Mouse (Mus musculus) intestine, embryonic 14.5 days (tissue): ENCODE measurements around the gene Gm26657. TPM values are rescaled to one million over a fixed set of nuclear protein-coding genes. Genes with fewer than 3 reads are reported as not detected.

Experiments
- ATAC-seq: fragments of 200-750 bp; cut with Nextera tagmentation; replicated peaks from 2 replicates; pipeline ENCODE4 v1.8.0; 2017; ENCODE audit warnings: low read depth, moderate number of reproducible peaks, moderate TSS enrichment, moderate library complexity; ENCODE audit not compliant: low FRiP score, low TSS enrichment
- DNase-seq: peaks from one replicate; pipeline ENCODE4 v3.0.0-alpha.2; 2018; ENCODE audit warnings: low spot score
- H3K27ac ChIP-seq: fragments of 300-500 bp; sonication (generic); 2 replicates; pipeline ENCODE4 v1.5.1; 2014; ENCODE audit warnings: low read depth, mild to moderate bottlenecking, control low read depth
- H3K27me3 ChIP-seq: fragments of 300-500 bp; sonication (generic); replicated peaks from 2 replicates; pipeline ENCODE4 v1.6.1; 2014; ENCODE audit warnings: low read length, control low read depth; ENCODE audit not compliant: control insufficient read depth, insufficient read depth
- H3K36me3 ChIP-seq: fragments of 300-500 bp; sonication (generic); 2 replicates; pipeline ENCODE4 v1.6.1; 2014; ENCODE audit warnings: low read length, control low read depth; ENCODE audit not compliant: control insufficient read depth, insufficient read depth
- H3K4me1 ChIP-seq: fragments of 300-500 bp; sonication (generic); replicated peaks from 2 replicates; pipeline ENCODE4 v1.6.1; 2014; ENCODE audit warnings: low read length, control low read depth, mixed read lengths; ENCODE audit not compliant: control insufficient read depth, insufficient read depth
- H3K4me2 ChIP-seq: fragments of 300-500 bp; sonication (generic); 2 replicates; pipeline ENCODE4 v1.6.1; 2014; ENCODE audit warnings: low read length
- H3K4me3 ChIP-seq: fragments of 300-500 bp; sonication (generic); 2 replicates; pipeline ENCODE4 v1.5.1; 2014; ENCODE audit warnings: low read depth, low read length, control low read depth, mixed read lengths
- H3K9ac ChIP-seq: fragments of 300-500 bp; sonication (generic); 2 replicates; pipeline ENCODE4 v1.6.1; 2014; ENCODE audit warnings: mild to moderate bottlenecking, low read length
- H3K9me3 ChIP-seq: fragments of 300-500 bp; sonication (generic); 2 replicates; pipeline ENCODE4 v1.6.1; 2016; ENCODE audit warnings: low read length, control low read depth; ENCODE audit not compliant: control insufficient read depth
- WGBS: fragments of 180-500 bp; shearing (Covaris S2); extraction: QIAGEN DNeasy Blood & Tissue Kit; methylation state at CpG from one replicate; pipeline ENCODE4 v1.1.7; 2014; 5-methylcytosine and 5-hydroxymethylcytosine counted together
- polyA plus RNA-seq: library from polyadenylated mRNA; unstranded; fragments of >200 nt; fragmentation: Nextera tagmentation; extraction: Ambion mirVana; gene quantifications from 2 replicates; pipeline ENCODE4 v1.2.1, GENCODE M21; 2014

The Gm26657 gene
- polyA plus RNA-seq, 1 experiment from 2014 or later = not detected

GRCm38 (mm10) chr4:56720403-56720802, 19.5 kb upstream of the Gm26657 start:
- 77% methylated on average over 9 of the region's 9 CpGs for WGBS
- Histone ChIP-seq H3K4me3 (no peak overlapping the region), H3K9ac (no peak overlapping the region)

GRCm38 (mm10) chr4:56721469-56721868, 18.4 kb upstream of the Gm26657 start:
- H3K4me2 ChIP-seq = no peak overlapping the region
- WGBS = 33% methylated on average over 3 of the region's 3 CpGs

More at GRCm38 (mm10) chr4:56720403-56720802, 19.5 kb upstream of the Gm26657 start:
- Histone ChIP-seq H3K27ac (no peak overlapping the region), H3K36me3 (no peaks in the 10 kb centered on the region), H3K4me2 (no peak overlapping the region), H3K9me3 (no peaks in the 10 kb centered on the region), H3K27me3 (no peaks in the 10 kb centered on the region), H3K4me1 (no peaks in the 10 kb centered on the region)
- ATAC-seq = no peak
- no peak for DNase-seq

DNA sequence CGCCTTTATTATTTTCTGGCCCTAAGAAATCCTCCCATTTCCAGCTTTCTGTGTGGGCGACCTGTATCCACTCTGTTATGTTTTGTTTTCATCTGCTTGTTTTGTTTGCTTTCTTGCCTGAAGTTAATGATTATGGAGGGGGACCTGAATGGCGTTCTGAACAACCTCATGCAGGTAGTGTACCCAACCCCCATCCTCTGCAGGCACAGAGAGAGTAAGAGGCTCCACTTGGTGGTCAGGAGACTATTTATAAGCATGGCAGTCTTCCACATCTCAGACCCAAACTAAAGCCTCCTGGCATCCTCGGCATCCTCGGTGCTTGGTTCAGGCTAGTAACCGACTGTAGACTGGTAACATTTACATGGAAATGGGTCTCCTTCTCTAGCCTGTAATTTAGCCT, 17.5 kb upstream of the Gm26657 start:
- WGBS = 60% methylated on average over 6 of the region's 6 CpGs
- Histone ChIP-seq H3K36me3 (no peaks in the 10 kb centered on the region), H3K4me2 (no peak overlapping the region), H3K9ac (no peak overlapping the region), H3K27ac (no peak overlapping the region), H3K4me3 (no peak overlapping the region), H3K4me1 (no peaks in the 10 kb centered on the region), H3K9me3 (0 out of 2 replicates have a peak, but pooled peaks cover under 1% of the 10 kb centered on the region), H3K27me3 (no peaks in the 10 kb centered on the region)
- DNase-seq (no peak), ATAC-seq (no peak)

More at GRCm38 (mm10) chr4:56721469-56721868, 18.4 kb upstream of the Gm26657 start:
- Histone ChIP-seq H3K9me3 (no peaks in the 10 kb centered on the region), H3K27ac (no peak overlapping the region), H3K4me3 (no peak overlapping the region), H3K9ac (no peak overlapping the region), H3K4me1 (no peaks in the 10 kb centered on the region), H3K36me3 (no peaks in the 10 kb centered on the region), H3K27me3 (no peaks in the 10 kb centered on the region)
- DNase-seq (no peak), ATAC-seq (no peak)

DNA sequence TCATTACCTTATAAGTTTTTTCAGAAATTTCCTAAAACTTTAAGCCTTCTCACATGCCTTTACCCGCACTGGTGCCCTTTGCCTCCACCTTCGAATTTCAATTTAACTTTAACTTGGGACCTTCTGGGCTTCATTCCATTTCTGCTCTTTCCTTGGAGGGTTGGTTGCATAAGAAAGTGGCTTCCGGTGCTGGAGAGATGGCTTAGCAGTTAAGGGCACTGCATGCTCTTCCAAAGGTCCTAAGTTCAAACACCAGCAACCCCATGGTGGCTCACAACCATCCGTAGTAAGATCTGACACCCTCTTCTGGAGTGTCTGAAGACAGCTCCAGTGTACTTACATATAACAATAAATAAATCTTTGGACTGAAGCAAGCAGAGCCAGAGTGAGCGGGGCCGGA, 16.6 kb upstream of the Gm26657 start:
- Histone ChIP-seq H3K4me2 (no peak overlapping the region), H3K4me1 (no peaks in the 10 kb centered on the region), H3K9me3 (0 out of 2 replicates have a peak, but pooled peaks cover 4% of the 10 kb centered on the region), H3K27me3 (no peaks in the 10 kb centered on the region), H3K4me3 (no peak overlapping the region), H3K9ac (no peak overlapping the region), H3K36me3 (no peaks in the 10 kb centered on the region), H3K27ac (no peak overlapping the region)
- 90% methylated on average over 6 of the region's 6 CpGs for whole genome bisulfite sequencing
- DNase-seq (no peak), ATAC-seq (no peak)

DNA sequence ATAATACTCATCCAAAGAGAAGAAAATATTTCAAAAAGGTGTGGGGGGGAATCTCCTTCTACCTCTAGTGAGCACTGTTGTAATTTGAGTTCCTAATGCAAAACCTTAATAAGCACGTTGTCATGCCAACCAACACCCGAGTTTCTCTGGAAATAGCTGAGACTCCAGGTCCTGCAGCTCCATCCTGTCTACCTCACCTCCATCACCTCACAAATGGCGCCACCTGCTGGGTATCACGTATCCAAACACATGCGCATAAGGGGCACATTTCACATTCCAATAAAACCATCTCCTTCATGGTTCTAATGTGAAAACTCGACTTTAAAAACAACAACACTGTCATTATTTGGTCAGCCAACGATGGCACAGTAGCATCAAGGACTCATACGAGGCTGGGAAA, 14.0 kb upstream of the Gm26657 start:
- H3K4me3 ChIP-seq = no peak overlapping the region

DNA sequence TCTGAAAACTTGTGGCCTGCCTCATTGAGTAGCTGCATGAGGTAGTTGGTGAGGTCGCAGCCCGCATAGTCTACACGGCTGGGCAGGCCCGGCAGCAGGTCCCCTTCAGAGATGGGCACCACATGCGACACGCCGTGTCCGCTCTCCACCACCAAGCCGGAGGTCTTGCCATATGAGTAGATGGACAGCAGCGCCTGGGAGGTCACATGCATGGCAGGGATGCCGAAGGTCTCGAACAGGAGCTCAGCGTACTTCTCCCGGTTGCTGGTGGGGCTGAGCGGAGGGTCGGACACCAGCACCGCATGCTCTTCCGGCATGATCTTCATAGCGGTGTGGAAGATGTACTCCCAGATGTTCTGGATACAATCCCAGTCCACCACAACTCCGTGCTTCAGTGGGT, 741 bp downstream of the Gm26657 start:
- Histone ChIP-seq H3K36me3 (peaks cover 14% of the 10 kb centered on the region; the same call in 1 of the 2 replicates), H3K4me2 (no peak overlapping the region), H3K4me1 (no peaks in the 10 kb centered on the region), H3K27ac (no peak overlapping the region), H3K9me3 (no peaks in the 10 kb centered on the region), H3K9ac (no peak overlapping the region), H3K27me3 (no peaks in the 10 kb centered on the region), H3K4me3 (no peak overlapping the region)
- no peak for ATAC-seq
- no peak for DNase-seq
- WGBS = 97% methylated on average over 20 of the region's 20 CpGs

More for the DNA sequence above, 14.0 kb upstream of the Gm26657 start:
- DNase-seq (no peak), ATAC-seq (no peak)
- H3K27me3 ChIP-seq = no peaks in the 10 kb centered on the region
- no peak overlapping the region for H3K9ac ChIP-seq
- H3K9me3 ChIP-seq = 0 out of 2 replicates have a peak, but pooled peaks cover 4% of the 10 kb centered on the region
- H3K4me1 ChIP-seq = no peaks in the 10 kb centered on the region
- 61% methylated on average over 8 of the region's 8 CpGs for WGBS
- H3K36me3 ChIP-seq = no peaks in the 10 kb centered on the region
- H3K27ac ChIP-seq = no peak overlapping the region
- H3K4me2 ChIP-seq = no peak overlapping the region

- DNase-seq = no peak
- H3K9ac ChIP-seq = no peak within 1 kb of the TSS
- 93% methylated on average over 13 of the region's 13 CpGs for WGBS
- H3K4me2 ChIP-seq = no peak within 1 kb of the TSS
- no peaks in the 10 kb centered on the region for H3K4me1 ChIP-seq
- H3K36me3 ChIP-seq = peaks cover 18% of the 10 kb centered on the region; the same call in 1 of the 2 replicates
- H3K4me3 ChIP-seq = no peak within 1 kb of the TSS
- H3K9me3 ChIP-seq = no peaks in the 10 kb centered on the region
- ATAC-seq = no peak
- no peaks in the 10 kb centered on the region for H3K27me3 ChIP-seq
- H3K27ac ChIP-seq = no peak within 1 kb of the TSS
These were observed 1.2 kb downstream of the Gm26657 start, which contains the start of gene Actl7b for GRCm38 (mm10) chr4:56741041-56741493. TSS of gene Actl7b (minus strand) at chr4:56741443.

DNA sequence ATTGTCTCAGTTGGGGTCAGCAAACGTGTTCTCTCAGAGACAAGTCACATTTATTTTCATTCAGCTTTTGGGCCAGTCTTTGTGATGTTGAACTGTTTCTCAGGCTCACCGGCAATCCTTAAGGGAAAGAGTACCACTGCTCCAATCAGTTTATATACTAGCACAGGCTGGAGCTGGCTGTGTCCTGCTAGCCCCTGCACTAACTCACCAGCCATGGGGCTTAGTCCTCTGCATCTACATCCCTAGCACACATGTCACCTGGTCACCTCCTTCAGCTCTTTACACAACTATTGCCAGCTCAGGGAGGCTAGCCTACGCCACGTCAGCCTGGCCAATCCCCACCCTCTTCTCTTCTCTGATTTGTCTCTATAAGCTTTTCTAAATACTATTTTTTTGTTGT, 2.8 kb downstream of the Gm26657 start:
- H3K4me2 ChIP-seq = no peak overlapping the region
- WGBS = 88% methylated on average over 4 of the region's 4 CpGs
- H3K4me3 ChIP-seq = no peak overlapping the region
- DNase-seq (no peak), ATAC-seq (no peak)
- H3K9me3 ChIP-seq = no peaks in the 10 kb centered on the region
- H3K27ac ChIP-seq = no peak overlapping the region
- peaks cover 27% of the 10 kb centered on the region for H3K36me3 ChIP-seq
- H3K9ac ChIP-seq = no peak overlapping the region
- no peaks in the 10 kb centered on the region for H3K4me1 ChIP-seq
- H3K27me3 ChIP-seq = no peaks in the 10 kb centered on the region
